Mouse (Mus musculus) stomach, postnatal 0 days (tissue): ENCODE data around the gene Col8a1.

Source experiments
- CTCF ChIP-seq: IDR thresholded peaks from 2 replicates; pipeline ENCODE4 v1.5.1; 2016; ENCODE audit warnings: antibody characterized with exemption, low read depth, mild to moderate bottlenecking, moderate library complexity
- EP300 ChIP-seq: optimal IDR thresholded peaks from 2 replicates; pipeline ENCODE3; 2016; ENCODE audit warnings: antibody characterized with exemption

- no peak for TF ChIP-seq EP300
- no peak for TF ChIP-seq CTCF
Observed at GRCm38 (mm10) chr16:57724978-57725377, 29.6 kb downstream of the Col8a1 start.
